Mouse (Mus musculus) embryo, embryonic 11.5 days (tissue): Measurements from ENCODE around the gene Itpa.

Source experiments
- DNase-seq: peaks from one replicate; pipeline ENCODE4 v3.0.0-alpha.2; 2012; ENCODE audit warnings: low read depth, low spot score

Gene Itpa

GRCm38 (mm10) chr2:130724369-130724768 is 57.0 kb downstream of the Itpa start:
- no peak for DNase-seq

- no peak for DNase-seq
Measured at GRCm38 (mm10) chr2:130727752-130728151, 60.3 kb downstream of the Itpa start.

DNA sequence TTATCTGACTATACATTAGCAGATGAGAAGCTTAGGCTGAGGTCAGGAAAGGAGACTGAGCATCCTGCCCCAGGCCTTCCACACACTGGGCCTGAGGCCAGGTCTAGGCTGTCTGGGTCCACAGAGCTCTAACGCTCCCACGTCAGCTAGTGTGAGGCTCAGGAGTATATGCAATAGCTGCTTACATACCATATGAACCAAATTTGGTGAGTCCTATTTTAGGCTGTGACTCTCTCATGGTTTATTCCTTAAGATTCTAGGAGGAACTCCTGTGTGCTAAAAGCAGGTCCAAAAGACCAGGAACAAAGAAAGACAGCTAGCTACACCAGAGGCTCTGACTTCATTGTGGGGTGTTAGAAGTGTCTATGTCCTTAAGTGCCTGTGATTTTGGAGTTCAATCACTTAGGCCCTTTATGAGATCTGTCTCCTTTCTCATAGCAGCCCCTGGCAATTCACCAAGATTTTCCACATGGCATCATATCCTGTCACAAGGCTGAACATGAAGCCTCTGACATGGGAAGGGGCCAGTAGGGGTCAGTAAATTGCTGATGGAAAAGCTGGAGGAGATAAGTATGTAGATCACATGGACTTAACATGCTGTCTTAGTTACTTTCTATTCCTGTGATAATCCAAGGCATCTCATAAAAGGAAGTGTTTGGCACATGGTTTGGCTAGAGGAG is 61.6 kb downstream of the Itpa start:
- DNase-seq = no peak

DNA sequence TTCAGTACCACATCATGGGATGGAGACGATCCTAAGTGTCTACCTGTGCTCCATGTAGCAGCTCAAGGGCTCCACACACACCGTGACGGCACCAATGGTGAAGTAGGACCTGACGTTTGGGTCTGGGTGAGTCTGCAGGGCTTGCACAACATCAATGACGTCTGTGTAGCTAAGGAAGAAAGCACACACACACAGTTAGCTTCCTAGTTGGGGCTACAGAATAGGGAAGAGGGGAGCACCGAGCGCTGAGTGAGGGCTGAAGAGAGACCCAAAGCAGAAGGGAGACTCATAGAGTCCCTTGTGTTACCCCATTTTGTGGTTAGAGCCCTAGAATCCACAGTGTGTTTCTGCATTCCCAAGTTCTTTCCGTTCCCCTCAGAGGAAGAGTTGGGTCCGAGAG is 63.3 kb downstream of the Itpa start:
- DNase-seq = no peak
